Mouse (Mus musculus): ENCODE results near the gene Hoxd4.

- TF ChIP-seq HCFC1 (IDR thresholded peaks at IDR 0.05; ENCODE audit: borderline replicate concordance, insufficient read depth, low read length), result no peak
- no peak for TF ChIP-seq ZC3H11A (IDR thresholded peaks at IDR 0.05; ENCODE audit: borderline replicate concordance, low read depth, low read length)
- TF ChIP-seq CHD2 (IDR thresholded peaks at IDR 0.05; ENCODE audit: low read depth, low read length), result no peak
Observed at GRCm38 (mm10) chr2:74763976-74764375, 52.2 kb downstream of the Hoxd4 start.
